Mouse (Mus musculus) erythroid progenitor cell, adult 5-6 weeks (primary cell): ENCODE measurements at regions not wholly inside any gene's neighbourhood (a gene's known extent, or its start where the extent isn't known, plus 50 kb on each side); places are given as distances from the start of the nearest gene placed in this dataset.

ENCODE experiments used
- ATAC-seq: replicated peaks from 2 replicates; pipeline ENCODE4 v1.8.0; 2016; ENCODE audit warnings: moderate number of reproducible peaks, mild to moderate bottlenecking, moderate TSS enrichment, inconsistent platforms; ENCODE audit not compliant: poor library complexity, low FRiP score, severe bottlenecking

DNA sequence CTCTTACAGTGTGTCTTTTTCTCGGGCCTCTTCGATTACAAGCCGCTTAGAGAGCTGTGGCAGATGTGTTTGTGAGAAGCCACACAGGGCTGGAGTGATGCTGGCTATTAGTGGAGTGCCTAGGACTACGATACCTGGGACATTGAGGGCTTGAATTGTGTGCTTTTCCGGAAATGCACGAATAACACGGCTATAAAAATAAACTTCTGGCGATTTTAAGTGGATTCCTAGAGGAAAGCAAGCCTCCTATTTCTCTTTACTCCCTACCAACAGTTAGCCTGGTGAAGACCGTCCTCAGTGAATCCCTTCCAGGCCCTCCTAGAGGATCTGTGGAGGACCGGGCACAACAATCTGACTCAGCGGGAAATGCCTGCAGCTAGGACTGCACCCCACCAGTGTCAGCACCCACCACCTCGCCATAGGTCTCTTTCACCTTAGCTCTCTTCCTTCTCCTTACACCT is 260.1 kb upstream of the Nfe2l3 start:
- no peak for ATAC-seq

DNA sequence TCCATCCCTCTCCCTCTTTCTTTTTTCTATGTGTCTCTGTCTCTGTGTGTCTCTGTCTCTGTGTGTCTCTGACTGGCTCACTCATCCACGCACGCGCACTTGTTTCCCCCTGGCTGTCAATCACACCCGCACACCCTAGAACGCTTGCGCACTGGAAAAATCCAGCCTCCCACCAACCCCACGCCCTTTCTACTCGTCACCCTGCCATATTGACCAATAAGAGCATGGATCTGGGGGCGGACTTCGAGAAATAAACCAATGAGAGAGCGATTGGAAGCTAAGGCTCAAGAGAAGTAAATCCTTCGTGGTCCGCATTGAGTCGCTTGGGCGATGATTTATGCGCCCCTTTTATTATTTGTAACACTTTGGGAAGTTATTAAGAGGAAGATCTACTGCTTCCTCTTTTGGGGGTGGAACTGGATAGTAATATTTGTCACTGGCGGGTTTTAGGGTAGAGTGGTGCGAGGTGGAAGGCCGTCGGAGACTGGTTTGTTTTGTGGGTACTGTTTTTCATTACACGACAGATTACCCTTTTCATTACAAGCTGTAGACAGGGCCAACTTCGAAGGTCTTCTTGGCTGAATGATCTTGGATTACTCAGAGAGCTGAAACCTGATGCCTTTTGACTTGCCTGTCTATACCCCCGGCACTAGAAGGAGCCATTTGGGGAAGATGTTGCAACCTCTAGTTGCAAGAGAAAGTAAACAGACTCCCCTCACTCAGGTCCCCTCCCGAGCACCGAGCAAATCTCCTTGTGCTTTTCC is 259.4 kb upstream of the Nfe2l3 start:
- ATAC-seq = peak; percentile 46; the same call in 1 of the 2 replicates

DNA sequence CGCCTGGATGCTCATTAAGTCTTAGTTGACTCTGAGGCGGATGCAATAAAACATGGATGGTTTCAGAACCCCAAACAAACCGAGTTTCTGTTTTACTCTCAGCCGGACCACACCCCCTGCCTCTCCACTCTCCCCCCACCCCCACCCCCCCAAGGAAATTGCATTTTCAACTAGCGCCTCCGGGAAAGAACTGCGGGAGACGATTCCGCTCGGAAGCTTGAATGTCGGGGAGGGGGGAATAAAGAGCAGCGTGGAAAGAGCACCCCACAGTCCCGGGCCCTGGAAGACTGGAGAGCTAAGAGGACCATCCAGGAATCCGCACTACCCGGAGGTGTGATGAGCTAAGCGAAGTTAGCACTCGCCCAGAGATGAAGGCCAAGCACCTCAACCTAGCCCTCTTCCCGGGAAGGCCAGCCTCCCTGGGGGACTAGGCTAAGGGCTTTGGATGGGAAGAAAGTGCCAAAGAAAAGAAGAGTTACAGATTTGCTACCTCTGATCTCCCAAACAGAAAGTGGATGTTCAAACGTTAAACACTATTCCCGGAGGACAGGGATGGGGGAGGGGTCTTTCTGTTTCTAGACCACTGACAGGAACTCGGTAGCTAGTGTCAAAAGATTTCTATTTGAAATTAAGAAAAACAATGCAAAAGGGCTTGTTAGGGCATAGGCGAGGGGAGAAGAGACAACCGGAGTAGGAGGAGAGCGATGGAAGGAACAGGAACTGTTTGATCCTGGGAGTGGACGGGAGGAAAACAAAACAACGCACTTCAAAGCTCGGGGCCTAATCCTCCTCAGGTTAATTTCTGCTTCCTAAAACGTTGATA is 258.6 kb upstream of the Nfe2l3 start:
- no peak for ATAC-seq

DNA sequence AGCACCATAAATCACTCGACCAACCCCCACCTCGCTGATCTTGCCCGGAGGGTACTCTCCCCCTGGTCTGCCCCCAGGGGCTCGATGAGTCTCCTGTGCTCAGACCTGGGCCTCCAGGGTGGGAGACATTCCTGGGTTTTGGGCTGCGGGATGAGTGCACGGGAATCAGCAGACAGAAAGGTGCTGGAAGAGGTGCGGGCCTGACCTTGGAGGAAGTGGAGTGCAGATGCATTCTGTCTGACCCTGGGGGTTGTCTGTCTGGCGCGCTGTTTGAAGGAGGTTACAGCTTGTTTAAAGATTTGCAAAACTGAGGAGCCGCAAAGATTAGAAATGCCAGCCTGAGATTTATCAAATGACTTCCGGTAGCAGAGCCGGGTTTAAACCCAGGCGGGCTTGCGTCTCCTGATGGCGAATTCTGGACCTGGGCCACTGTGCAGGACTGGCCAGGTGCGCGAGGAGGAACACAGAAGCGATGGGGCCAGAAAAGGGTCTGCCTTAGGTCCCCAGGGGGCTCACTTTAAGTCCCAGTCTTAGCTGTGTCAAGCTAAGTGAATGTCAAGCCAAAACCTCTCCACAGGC is 257.9 kb upstream of the Nfe2l3 start:
- no peak for ATAC-seq

GRCm38 (mm10) chr6:51175616-51176590 is 256.6 kb upstream of the Nfe2l3 start:
- no peak for ATAC-seq

DNA sequence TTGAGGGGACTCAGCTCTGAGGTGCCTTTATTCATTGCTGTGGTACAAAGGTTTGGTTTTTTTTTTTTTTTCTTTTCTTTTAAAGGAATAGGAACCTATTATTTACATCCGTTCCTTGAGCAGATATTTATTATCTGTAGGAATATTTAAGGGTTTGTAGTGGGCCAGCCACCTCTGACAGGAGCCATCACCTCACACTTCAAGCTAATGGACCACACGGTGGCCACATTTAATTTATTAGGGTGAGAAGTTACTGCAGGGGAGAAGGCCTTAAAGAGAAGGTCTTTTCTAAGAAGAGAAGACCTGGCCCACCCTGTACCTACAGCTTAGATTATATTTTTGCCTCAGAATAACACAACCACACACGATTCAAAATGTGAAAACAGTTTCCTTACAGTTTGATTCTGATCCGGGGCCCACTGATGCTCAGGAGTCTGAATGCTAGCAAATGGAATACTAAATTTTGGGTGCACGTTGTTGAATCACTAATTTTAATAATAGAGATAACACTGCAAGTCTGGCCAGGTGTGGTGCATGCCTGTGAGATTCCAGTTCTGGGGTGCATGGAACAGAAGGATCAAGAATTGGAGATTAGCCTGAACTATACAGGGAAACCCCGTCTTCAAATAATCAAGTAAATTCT is 255.6 kb upstream of the Nfe2l3 start:
- no peak for ATAC-seq

DNA sequence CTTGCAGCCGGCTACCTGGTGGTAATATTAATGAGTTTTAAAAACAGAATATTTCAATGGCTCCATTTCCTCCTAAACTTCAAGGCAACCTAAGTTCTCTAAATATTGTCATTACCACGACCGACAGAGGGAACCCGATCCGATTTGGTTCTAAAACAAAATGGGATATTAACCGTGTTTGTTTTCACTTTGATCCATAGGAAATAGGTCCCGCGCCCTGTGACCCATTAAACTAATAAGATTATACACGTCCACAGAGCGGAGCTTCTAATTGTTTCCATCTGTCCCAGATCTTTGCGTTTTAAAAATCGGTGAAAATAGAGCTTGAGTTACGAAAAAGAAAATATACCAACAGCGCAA is 254.8 kb upstream of the Nfe2l3 start:
- ATAC-seq = no peak

- peak; percentile 87 for ATAC-seq
Observed at GRCm38 (mm10) chr6:51178061-51178791, 254.2 kb upstream of the Nfe2l3 start.

DNA sequence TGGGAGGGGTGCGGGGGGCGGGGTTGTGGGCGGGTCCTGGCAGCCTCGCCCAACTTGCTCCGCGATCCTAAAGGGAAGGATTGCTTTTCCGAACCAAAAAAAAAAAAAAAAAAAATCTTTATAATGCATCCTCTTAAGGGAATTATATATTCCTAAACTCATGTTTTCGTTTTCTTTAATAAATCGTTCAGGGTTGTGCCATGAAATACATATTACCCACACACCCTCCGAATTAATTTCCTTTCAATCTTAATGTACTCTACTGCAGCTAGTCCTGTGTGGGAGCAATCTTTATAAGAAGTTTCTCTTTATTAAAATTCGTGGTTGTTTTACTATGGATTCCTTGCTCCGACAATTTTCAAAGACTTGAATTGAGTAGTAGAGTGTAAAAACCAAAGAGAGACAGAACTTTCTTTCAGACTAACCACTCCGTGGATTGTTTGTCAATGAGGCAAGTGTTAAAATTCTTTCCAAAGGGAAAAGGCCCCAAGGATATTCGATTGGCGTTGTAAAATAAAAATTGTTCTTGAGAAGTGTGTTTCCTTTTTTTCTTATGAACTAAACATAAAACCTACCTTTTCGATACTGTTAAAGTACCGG is 253.6 kb upstream of the Nfe2l3 start:
- ATAC-seq = no peak

DNA sequence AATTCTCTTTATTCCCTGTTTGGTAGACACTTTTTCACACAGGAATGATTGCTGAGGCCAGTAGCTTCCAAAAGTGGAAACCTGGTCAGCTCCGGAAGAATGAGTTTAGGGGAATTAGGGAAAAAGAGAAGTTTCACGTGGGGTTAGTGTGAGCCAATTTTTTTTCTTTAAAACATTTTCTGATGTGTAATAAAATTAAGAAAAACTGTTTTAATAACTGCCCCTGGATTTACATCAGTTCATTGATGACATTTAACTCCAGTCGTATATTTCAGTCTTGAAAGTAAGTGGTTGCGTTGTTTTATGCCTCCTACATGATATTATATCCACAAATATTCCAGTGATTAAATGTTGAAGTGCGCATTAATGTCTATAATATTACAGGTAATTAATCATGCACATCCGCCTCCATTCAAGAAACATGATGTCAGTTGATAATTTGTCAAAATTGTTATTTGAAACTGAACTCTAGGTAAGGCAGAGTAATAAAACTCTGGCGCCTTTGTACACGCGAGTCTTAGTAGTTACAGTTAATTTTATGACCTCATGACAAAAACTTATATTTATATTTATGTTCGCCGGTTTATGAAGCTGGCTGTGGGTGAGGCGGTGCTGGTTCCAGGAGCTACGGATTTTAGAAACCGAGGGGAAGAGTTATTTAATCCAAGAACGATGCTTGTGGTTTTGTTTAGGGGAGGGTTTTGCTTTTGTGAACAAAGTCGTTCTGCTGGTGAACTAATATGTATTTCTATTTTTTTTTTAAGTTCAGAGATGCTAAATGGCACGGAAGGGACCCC is 252.5 kb upstream of the Nfe2l3 start:
- no peak for ATAC-seq

GRCm38 (mm10) chr6:51180881-51181875 is 251.3 kb upstream of the Nfe2l3 start:
- ATAC-seq = no peak

DNA sequence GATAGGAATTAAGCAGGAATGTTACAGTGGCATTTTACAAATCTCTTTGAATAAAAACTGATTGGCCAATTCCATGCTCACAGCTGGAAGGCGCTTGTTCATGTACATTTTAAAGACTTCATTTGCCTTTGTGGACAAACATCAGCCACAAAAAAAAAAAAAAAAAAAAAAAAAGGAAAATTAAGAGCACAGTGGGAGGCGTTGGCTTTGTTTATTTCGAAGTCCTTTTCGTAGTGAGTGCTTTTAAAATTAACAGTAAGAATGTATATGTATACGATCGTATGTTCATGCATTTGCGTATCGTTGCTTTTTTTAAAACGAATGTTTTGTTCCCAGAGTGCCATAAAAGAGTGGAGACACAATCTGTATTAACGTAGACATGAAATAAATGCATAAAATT is 250.6 kb upstream of the Nfe2l3 start:
- ATAC-seq = no peak

- no peak for ATAC-seq
Observed at GRCm38 (mm10) chr6:51182771-51183284, 249.6 kb upstream of the Nfe2l3 start.

DNA sequence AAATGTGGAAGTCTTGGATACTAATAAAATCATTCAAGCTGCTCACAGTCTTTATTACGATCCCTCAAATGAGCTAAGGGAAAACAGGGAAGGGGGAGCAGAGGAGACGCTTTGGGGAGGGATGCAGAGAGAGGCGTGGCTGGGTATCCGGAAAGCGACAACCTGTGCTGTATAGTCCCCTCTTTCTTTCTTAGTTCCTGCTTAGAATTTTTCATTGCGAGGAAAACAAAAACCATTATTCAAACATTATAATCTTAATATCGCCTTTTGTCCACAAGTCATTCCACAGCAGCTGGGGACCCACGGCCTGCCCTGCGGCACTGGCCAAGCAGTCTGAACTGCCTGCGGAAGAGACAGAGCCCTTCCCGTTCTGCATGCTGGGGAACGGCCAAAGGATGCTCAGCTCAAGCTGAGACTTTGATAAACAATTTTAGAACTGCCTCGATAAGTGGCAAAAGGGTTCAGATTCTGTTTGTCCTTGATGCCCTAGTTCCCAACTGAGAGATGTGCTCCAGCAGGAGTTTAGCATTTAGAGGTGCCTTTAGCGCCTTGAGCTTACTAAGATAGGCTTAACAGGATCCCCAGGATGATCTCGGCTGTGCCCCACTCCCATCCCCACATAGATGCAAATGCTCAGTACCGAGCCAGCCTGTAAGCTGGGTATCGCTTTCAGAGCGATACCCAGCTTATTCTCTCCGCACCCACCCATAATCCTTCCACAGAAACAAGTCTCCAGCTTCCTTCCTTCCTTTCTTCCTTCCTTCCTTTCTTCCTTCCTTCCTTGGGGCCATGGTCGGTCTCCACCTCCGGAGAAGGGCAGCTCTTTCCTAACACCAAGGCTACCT is 248.7 kb upstream of the Nfe2l3 start:
- no peak for ATAC-seq

DNA sequence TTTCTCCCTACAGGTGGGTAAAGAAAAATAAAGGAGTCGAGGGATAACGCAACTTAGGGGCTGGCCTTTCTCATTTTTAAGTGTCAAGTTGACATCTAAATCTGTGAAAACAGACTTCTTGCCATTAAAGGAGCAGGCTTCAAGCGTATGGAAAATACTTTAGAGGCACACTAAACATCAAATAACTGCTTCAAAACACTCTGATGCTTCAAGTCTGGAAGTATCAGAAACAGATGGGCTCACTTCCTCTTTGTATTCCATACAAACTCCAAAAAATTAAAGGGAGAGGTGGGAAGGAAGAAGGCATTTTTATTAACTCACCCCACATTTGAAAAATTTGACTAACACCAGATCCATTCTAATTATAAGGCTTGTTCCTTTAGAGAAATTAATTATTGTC is 248.0 kb upstream of the Nfe2l3 start:
- no peak for ATAC-seq
